Mouse (Mus musculus) liver, postnatal 0 days (tissue): Measurements from ENCODE around the gene Igf2. TPM values are rescaled to one million over a fixed set of nuclear protein-coding genes. Genes with fewer than 3 reads are reported as not detected.
A peak's percentile ranks its signal among the peaks of the same experiment; 100 is the strongest.

ENCODE experiments used
- ATAC-seq: fragments of 200-750 bp; cut with Nextera tagmentation; 2 replicates; pipeline ENCODE4 v1.8.0; 2017; ENCODE audit warnings: mild to moderate bottlenecking, moderate library complexity
- DNase-seq: peaks from one replicate; pipeline ENCODE4 v3.0.0-alpha.2; 2016
- H3K27ac ChIP-seq: fragments of 300-500 bp; sonication (generic); 2 replicates; pipeline ENCODE4 v1.5.1; 2014; ENCODE audit warnings: antibody characterized with exemption, moderate library complexity, mild to moderate bottlenecking, low read depth
- H3K27me3 ChIP-seq: fragments of 300-500 bp; sonication (generic); 2 replicates; pipeline ENCODE4 v1.6.1; 2014; ENCODE audit warnings: low read length, control low read depth, mixed read lengths; ENCODE audit not compliant: insufficient read depth
- H3K36me3 ChIP-seq: fragments of 300-500 bp; sonication (generic); replicated peaks from 2 replicates; pipeline ENCODE4 v1.6.1; 2014; ENCODE audit warnings: mild to moderate bottlenecking, control low read depth, low read length, moderate library complexity, mixed read lengths; ENCODE audit not compliant: insufficient read depth
- H3K4me1 ChIP-seq: fragments of 300-500 bp; sonication (generic); 2 replicates; pipeline ENCODE4 v1.6.1; 2014; ENCODE audit warnings: antibody characterized with exemption, mild to moderate bottlenecking, control low read depth; ENCODE audit not compliant: insufficient read depth
- H3K4me2 ChIP-seq: fragments of 300-500 bp; sonication (generic); 2 replicates; pipeline ENCODE4 v1.6.1; 2014; ENCODE audit warnings: low read depth, mild to moderate bottlenecking, low read length, moderate library complexity, mixed read lengths
- H3K4me3 ChIP-seq: fragments of 300-500 bp; sonication (generic); 2 replicates; pipeline ENCODE4 v1.5.1; 2014; ENCODE audit warnings: low read depth, low read length
- H3K9ac ChIP-seq: fragments of 300-500 bp; sonication (generic); replicated peaks from 2 replicates; pipeline ENCODE4 v1.6.1; 2014; ENCODE audit warnings: mild to moderate bottlenecking, moderate library complexity
- H3K9me3 ChIP-seq: fragments of 300-500 bp; sonication (generic); 2 replicates; pipeline ENCODE4 v1.6.1; 2016; ENCODE audit warnings: mild to moderate bottlenecking, control low read depth, low read length, mixed read lengths
- CTCF ChIP-seq: sonication (generic); IDR thresholded peaks from 2 replicates; pipeline ENCODE4 v1.5.1; 2016; ENCODE audit warnings: antibody characterized with exemption, low read depth
- EP300 ChIP-seq: IDR thresholded peaks from 2 replicates; pipeline ENCODE4 v1.6.1; 2016; ENCODE audit warnings: antibody characterized with exemption, low read depth, mild to moderate bottlenecking
- WGBS: fragments of 180-500 bp; shearing (Covaris S2); extraction: QIAGEN DNeasy Blood & Tissue Kit; methylation state at CpG from one replicate; pipeline ENCODE4 v1.1.7; 2014; ENCODE audit not compliant: insufficient replicate concordance; 5-methylcytosine and 5-hydroxymethylcytosine counted together
- microRNA counts: library from miRNA; unstranded; fragments of <30 nt; microRNA quantifications from one replicate; lab custom pipeline; 2015
- microRNA-seq: library from miRNA; unstranded; fragments of <30 nt; microRNA quantifications from one replicate; pipeline ENCODE4, GENCODE M21; 2016
- polyA plus RNA-seq: library from polyadenylated mRNA; unstranded; fragments of >200 nt; fragmentation: Nextera tagmentation; extraction: Ambion mirVana; gene quantifications from 2 replicates; pipeline ENCODE4 v1.2.1, GENCODE M21; 2015

The Igf2 gene
- polyA plus RNA-seq, 1 experiment from 2014 or later, result 1,664 TPM

DNA sequence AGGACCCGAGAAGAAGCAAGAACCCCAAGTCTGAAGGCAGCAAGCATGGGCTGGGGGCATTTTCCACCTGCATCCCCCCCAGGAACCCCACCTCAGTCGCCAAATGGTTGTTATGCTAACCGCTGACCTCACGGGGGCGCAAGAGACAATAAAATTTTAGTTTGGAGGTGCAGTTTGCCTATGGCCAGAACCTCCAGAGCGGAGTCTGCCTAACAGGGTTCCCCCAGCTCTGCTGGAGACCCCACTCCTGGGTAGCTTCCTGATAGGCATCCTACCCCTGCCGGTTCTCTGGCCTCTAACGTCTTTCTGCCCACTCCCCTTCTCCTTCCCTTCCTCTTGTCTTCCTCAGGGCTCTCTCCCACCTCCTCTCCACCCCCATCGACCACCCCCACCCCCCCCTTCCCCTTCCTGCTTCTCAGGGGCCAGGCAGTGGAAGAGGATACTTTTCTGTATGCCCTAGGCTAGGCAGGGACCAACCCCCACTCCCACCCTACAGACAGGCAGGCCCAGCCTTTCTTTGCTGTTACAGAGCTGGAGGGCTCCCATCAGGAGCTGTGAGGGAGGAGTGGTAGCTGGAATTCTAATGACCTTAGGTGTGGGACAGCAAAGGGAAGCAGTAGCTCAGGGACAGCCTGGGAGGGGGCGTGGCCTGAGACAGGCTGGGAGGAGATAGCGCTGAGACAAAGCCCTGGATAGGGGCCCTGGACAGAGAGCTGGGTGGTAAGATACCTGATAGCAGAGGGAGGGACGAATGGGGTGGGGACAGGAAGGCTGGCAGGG is 55.8 kb downstream of the Igf2 start:
- Histone ChIP-seq H3K4me3 (no peak overlapping the region), H3K4me2 (peak overlapping the region; percentile 49), H3K9me3 (no peaks in the 10 kb centered on the region), H3K27ac (peak overlapping the region; percentile 81), H3K4me1 (peaks cover 14% of the 10 kb centered on the region), H3K36me3 (no peaks in the 10 kb centered on the region), H3K9ac (no peak overlapping the region), H3K27me3 (no peaks in the 10 kb centered on the region)
- ATAC-seq (peak; percentile 88), DNase-seq (peak; percentile 74)
- TF ChIP-seq EP300 (no peak), CTCF (peak; percentile 71)
- WGBS, result 1% methylated on average over 12 of the region's 12 CpGs

- Histone ChIP-seq H3K27me3 (no peaks in the 10 kb centered on the region), H3K9ac (no peak overlapping the region), H3K27ac (no peak overlapping the region), H3K36me3 (no peaks in the 10 kb centered on the region), H3K9me3 (no peaks in the 10 kb centered on the region), H3K4me2 (no peak overlapping the region), H3K4me3 (no peak overlapping the region), H3K4me1 (no peaks in the 10 kb centered on the region)
- 66% methylated on average over 2 of the region's 2 CpGs for WGBS
- TF ChIP-seq CTCF (no peak), EP300 (no peak)
- ATAC-seq (no peak), DNase-seq (no peak)
These were observed 65.7 kb downstream of the Igf2 start for GRCm38 (mm10) chr7:142600921-142601320.

MicroRNAs within 50 kb of the gene (microRNA counts, 519-probe panel; counts per million panel counts)
- 3,208 counts per million, percentile 34 among the panel's probes with 10 or more counts for microRNA mmu-miR-483 (lab: Ali Mortazavi, UCI)

Small RNAs within 50 kb of the gene (microRNA-seq; reads per million reads assigned to microRNA genes)
- gene Mir483, result 8,155 reads per million, percentile 92 among the genes with 10 or more reads in this experiment

Other genes with a start within 250 kb of the Igf2 start
- gene Syt8, start 232.0 kb downstream of the Igf2 start, polyA plus RNA-seq, result not detected in 2 replicates
- 6.9 and 72.7 TPM in 2 replicates for gene Tnni2, start 225.0 kb downstream of the Igf2 start, polyA plus RNA-seq
- gene Lsp1, start 206.0 kb downstream of the Igf2 start, polyA plus RNA-seq, result 31.5 and 33.6 TPM in 2 replicates
- gene Tnnt3, start 168.0 kb downstream of the Igf2 start, polyA plus RNA-seq, result 3.6 and 72.5 TPM in 2 replicates
- 18.7 and 19.3 TPM in 2 replicates for gene Mrpl23, start 134.1 kb downstream of the Igf2 start, polyA plus RNA-seq
- 0.04 TPM in 1 of 2 replicates, not detected in the other for gene Gm49394, start 3.1 kb upstream of the Igf2 start, polyA plus RNA-seq
- gene Ins2, start 76.6 kb upstream of the Igf2 start, polyA plus RNA-seq, result 10.2 TPM in 1 of 2 replicates, not detected in the other